Mouse (Mus musculus): ENCODE results near the gene Abcc12. TPM values are rescaled to one million over a fixed set of nuclear protein-coding genes. Genes with fewer than 3 reads are reported as not detected.

The Abcc12 gene
- total RNA-seq, 2 experiments from 2014 or later = 0.52 to 0.60 TPM

- no peak for DNase-seq (ENCODE audit: low spot score in 2 of 2)
Observed at GRCm38 (mm10) chr8:86581921-86582331, 1.4 kb upstream of the Abcc12 start.

GRCm38 (mm10) chr8:86578693-86579092 lies 1.8 kb downstream of the Abcc12 start:
- no peak for DNase-seq (ENCODE audit: low spot score in 2 of 2)

GRCm38 (mm10) chr8:86578076-86578475 lies 2.4 kb downstream of the Abcc12 start:
- peak; percentile 58 to 72 for DNase-seq (ENCODE audit: low spot score in 2 of 2)

GRCm38 (mm10) chr8:86577547-86577946 lies 2.9 kb downstream of the Abcc12 start:
- no peak for DNase-seq (ENCODE audit: low spot score in 2 of 2)

- no peak for DNase-seq (ENCODE audit: low spot score in 2 of 2)
Observed at GRCm38 (mm10) chr8:86563674-86564073, 16.8 kb downstream of the Abcc12 start.

- no peak for DNase-seq (ENCODE audit: low spot score in 2 of 2)
Observed at GRCm38 (mm10) chr8:86561737-86562136, 18.7 kb downstream of the Abcc12 start.

- no peak for DNase-seq (ENCODE audit: low spot score in 2 of 2)
Observed at GRCm38 (mm10) chr8:86560688-86561065, 19.8 kb downstream of the Abcc12 start.

GRCm38 (mm10) chr8:86559947-86560687 lies 20.4 kb downstream of the Abcc12 start:
- no peak for DNase-seq (ENCODE audit: low spot score in 2 of 2)

- no peak for DNase-seq (ENCODE audit: low spot score in 2 of 2)
Observed at GRCm38 (mm10) chr8:86557186-86558045, 23.1 kb downstream of the Abcc12 start.

GRCm38 (mm10) chr8:86555564-86555963 lies 24.9 kb downstream of the Abcc12 start:
- DNase-seq (ENCODE audit: low spot score in 2 of 2) = no peak

- DNase-seq (ENCODE audit: low spot score in 2 of 2) = no peak
Observed at GRCm38 (mm10) chr8:86554220-86554891, 26.1 kb downstream of the Abcc12 start.

- DNase-seq (ENCODE audit: low spot score in 2 of 2) = no peak
Observed at GRCm38 (mm10) chr8:86550516-86550915, 30.0 kb downstream of the Abcc12 start.

- no peak for DNase-seq (ENCODE audit: low spot score in 2 of 2)
Observed at GRCm38 (mm10) chr8:86546001-86546400, 34.5 kb downstream of the Abcc12 start.

GRCm38 (mm10) chr8:86540906-86541305 lies 39.6 kb downstream of the Abcc12 start:
- no peak for DNase-seq (ENCODE audit: low spot score in 2 of 2)

GRCm38 (mm10) chr8:86540376-86540775 lies 40.1 kb downstream of the Abcc12 start:
- no peak for DNase-seq (ENCODE audit: low spot score in 2 of 2)

GRCm38 (mm10) chr8:86536663-86536987 lies 43.9 kb downstream of the Abcc12 start:
- no peak for DNase-seq (ENCODE audit: low spot score in 2 of 2)

GRCm38 (mm10) chr8:86535791-86536662 lies 44.5 kb downstream of the Abcc12 start:
- DNase-seq (ENCODE audit: low spot score in 2 of 2) = peak; percentile 67 to 82

GRCm38 (mm10) chr8:86535068-86535560 lies 45.4 kb downstream of the Abcc12 start:
- DNase-seq (ENCODE audit: low spot score in 2 of 2) = no peak

- no peak for DNase-seq (ENCODE audit: low spot score in 2 of 2)
Observed at GRCm38 (mm10) chr8:86529714-86530113, 50.8 kb downstream of the Abcc12 start.

- DNase-seq (ENCODE audit: low spot score in 2 of 2) = no peak
Observed at GRCm38 (mm10) chr8:86527336-86528029, 53.0 kb downstream of the Abcc12 start.
